Mouse (Mus musculus): ENCODE results near the gene Litaf. TPM values are rescaled to one million over a fixed set of nuclear protein-coding genes. Genes with fewer than 3 reads are reported as not detected.

Gene Litaf
- 55.6 TPM for polyA plus RNA-seq (2014; fragmentation: Illumina TruSeq; extraction: RNeasy Lipid Tissue Mini Kit (QIAGEN cat#74804))

GRCm38 (mm10) chr16:11066029-11066832 lies at the start of gene Litaf:
Gene Litaf, minus strand, starts transcription at chr16:11066157.

GRCm38 (mm10) chr16:11060645-11061044 lies 5.3 kb downstream of the Litaf start, which contains the start of gene Snn:
Gene Snn, plus strand, starts transcription at chr16:11060945.

Other genes starting within 250 kb of the Litaf start
- 1.00 TPM for gene Rmi2, start 231.1 kb downstream of the Litaf start, polyA plus RNA-seq (2014; fragmentation: Illumina TruSeq; extraction: RNeasy Lipid Tissue Mini Kit (QIAGEN cat#74804))
- 18.6 TPM for gene Snn, start 5.2 kb downstream of the Litaf start, polyA plus RNA-seq (2014; fragmentation: Illumina TruSeq; extraction: RNeasy Lipid Tissue Mini Kit (QIAGEN cat#74804))
- gene Txndc11, start 68.5 kb upstream of the Litaf start, polyA plus RNA-seq (2014; fragmentation: Illumina TruSeq; extraction: RNeasy Lipid Tissue Mini Kit (QIAGEN cat#74804)) = 27.9 TPM
- 137 TPM for gene Zc3h7a, start 110.2 kb upstream of the Litaf start, polyA plus RNA-seq (2014; fragmentation: Illumina TruSeq; extraction: RNeasy Lipid Tissue Mini Kit (QIAGEN cat#74804))
- 375 TPM for gene Rsl1d1, start 137.2 kb upstream of the Litaf start, polyA plus RNA-seq (2014; fragmentation: Illumina TruSeq; extraction: RNeasy Lipid Tissue Mini Kit (QIAGEN cat#74804))
- 586 TPM for gene Gspt1, start 188.2 kb upstream of the Litaf start, polyA plus RNA-seq (2014; fragmentation: Illumina TruSeq; extraction: RNeasy Lipid Tissue Mini Kit (QIAGEN cat#74804))
- not detected for gene Tnfrsf17, start 247.7 kb upstream of the Litaf start, polyA plus RNA-seq (2014; fragmentation: Illumina TruSeq; extraction: RNeasy Lipid Tissue Mini Kit (QIAGEN cat#74804))

All from ovary, adult 10 weeks (tissue).